Mouse (Mus musculus) testis, adult 2 months (tissue): ENCODE measurements around the gene 1600002K03Rik. TPM values are rescaled to one million over a fixed set of nuclear protein-coding genes. Genes with fewer than 3 reads are reported as not detected.
"Not testable (repeated sequence)": the region's sequence is repeated elsewhere in the genome, so short reads cannot be mapped to it uniquely, and the experiment has no call there.

Experiments used
- H3K27ac ChIP-seq: fragments of 200-500 bp; 2 replicates; pipeline ENCODE4 v1.5.1; 2012; ENCODE audit warnings: low read depth, low read length; ENCODE audit not compliant: control insufficient read depth, insufficient read depth
- H3K27me3 ChIP-seq: fragments of 200-500 bp; 2 replicates; pipeline ENCODE4 v1.6.1; 2012; ENCODE audit warnings: mild to moderate bottlenecking, low read length, moderate library complexity; ENCODE audit not compliant: control insufficient read depth, insufficient read depth
- H3K36me3 ChIP-seq: fragments of 200-500 bp; 2 replicates; pipeline ENCODE4 v1.6.1; 2012; ENCODE audit warnings: mild to moderate bottlenecking, low read length; ENCODE audit not compliant: control insufficient read depth, insufficient read depth
- H3K4me1 ChIP-seq: fragments of 200-500 bp; 2 replicates; pipeline ENCODE4 v1.6.1; 2012; ENCODE audit warnings: low read length; ENCODE audit not compliant: control insufficient read depth, insufficient read depth
- H3K4me3 ChIP-seq: fragments of 200-500 bp; 2 replicates; pipeline ENCODE4 v1.5.1; 2012; ENCODE audit warnings: low read depth, mild to moderate bottlenecking, low read length, moderate library complexity, mixed read lengths; ENCODE audit not compliant: control insufficient read depth
- CTCF ChIP-seq: fragments of 200-500 bp; IDR thresholded peaks from 2 replicates; pipeline ENCODE4 v1.5.1; 2012; ENCODE audit warnings: low read depth, mild to moderate bottlenecking, inconsistent platforms, low read length, moderate library complexity; ENCODE audit not compliant: control insufficient read depth, insufficient read depth, insufficient replicate concordance
- POLR2A ChIP-seq: fragments of 200-500 bp; IDR thresholded peaks from 2 replicates; pipeline ENCODE4 v1.6.1; 2012; ENCODE audit warnings: low read depth, mild to moderate bottlenecking, inconsistent platforms, low read length, moderate library complexity; ENCODE audit not compliant: control insufficient read depth
- polyA plus RNA-seq: library from polyadenylated mRNA; depleted of rRNA; stranded (reverse); fragments of >200 nt; gene quantifications from 2 replicates; pipeline ENCODE4 v1.2.3, GENCODE M21; 2012

1600002K03Rik gene
- polyA plus RNA-seq, 1 experiment = 7.9 TPM

- no peaks in the 10 kb centered on the region for H3K27me3 ChIP-seq
- no peaks in the 10 kb centered on the region for H3K36me3 ChIP-seq
- no peaks in the 10 kb centered on the region for H3K4me1 ChIP-seq
- H3K27ac ChIP-seq = no peak overlapping the region
- TF ChIP-seq POLR2A (no peak), CTCF (no peak)
- no peak overlapping the region for H3K4me3 ChIP-seq
These were observed 27.7 kb downstream of the 1600002K03Rik start for GRCm38 (mm10) chr10:80200485-80200884.

- Histone ChIP-seq H3K4me3 (no peak overlapping the region), H3K27ac (no peak overlapping the region), H3K4me1 (peaks cover 1% of the 10 kb centered on the region; the same call in 1 of the 2 replicates), H3K36me3 (no peaks in the 10 kb centered on the region), H3K27me3 (no peaks in the 10 kb centered on the region)
- TF ChIP-seq POLR2A = no peak
- no peak for TF ChIP-seq CTCF
These were observed 31.3 kb downstream of the 1600002K03Rik start for GRCm38 (mm10) chr10:80204055-80204454.

GRCm38 (mm10) chr10:80207201-80207600 lies 34.5 kb downstream of the 1600002K03Rik start:
- no peak overlapping the region for H3K27ac ChIP-seq

GRCm38 (mm10) chr10:80207676-80208075 lies 34.9 kb downstream of the 1600002K03Rik start:
- Histone ChIP-seq H3K4me3 (no peak overlapping the region), H3K27ac (no peak overlapping the region), H3K36me3 (no peaks in the 10 kb centered on the region), H3K4me1 (peaks cover 3% of the 10 kb centered on the region; the same call in 1 of the 2 replicates), H3K27me3 (no peaks in the 10 kb centered on the region)
- TF ChIP-seq CTCF = no peak
- TF ChIP-seq POLR2A = no peak

More at GRCm38 (mm10) chr10:80207201-80207600, 34.5 kb downstream of the 1600002K03Rik start:
- H3K4me3 ChIP-seq = no peak overlapping the region
- H3K27me3 ChIP-seq = no peaks in the 10 kb centered on the region
- H3K36me3 ChIP-seq = no peaks in the 10 kb centered on the region
- H3K4me1 ChIP-seq = peaks cover 3% of the 10 kb centered on the region; the same call in 1 of the 2 replicates
- no peak for TF ChIP-seq POLR2A

GRCm38 (mm10) chr10:80208248-80208647 lies 35.5 kb downstream of the 1600002K03Rik start:
- Histone ChIP-seq H3K4me1 (peaks cover 3% of the 10 kb centered on the region; the same call in 1 of the 2 replicates), H3K4me3 (no peak overlapping the region), H3K36me3 (no peaks in the 10 kb centered on the region), H3K27me3 (no peaks in the 10 kb centered on the region), H3K27ac (no peak overlapping the region)
- TF ChIP-seq POLR2A = no peak
- no peak for TF ChIP-seq CTCF

- no peak overlapping the region for H3K27ac ChIP-seq
- TF ChIP-seq POLR2A (no peak), CTCF (no peak)
- peaks cover 3% of the 10 kb centered on the region; the same call in 1 of the 2 replicates for H3K4me1 ChIP-seq
- H3K27me3 ChIP-seq = no peaks in the 10 kb centered on the region
- no peaks in the 10 kb centered on the region for H3K36me3 ChIP-seq
- H3K4me3 ChIP-seq = no peak overlapping the region
These were observed 36.2 kb downstream of the 1600002K03Rik start for GRCm38 (mm10) chr10:80208841-80209371.

- not testable (repeated sequence) for H3K27ac ChIP-seq, H3K36me3 ChIP-seq, H3K4me1 ChIP-seq, H3K4me3 ChIP-seq, H3K27me3 ChIP-seq
These were observed 38.9 kb downstream of the 1600002K03Rik start for GRCm38 (mm10) chr10:80211547-80212103.
